In genomic region chr12:83375015-83375831, GRCm38 (mm10) we compare ENCODE assay signal across 11 mouse cellular contexts.
DNase-seq lines count a peak whose midpoint lies in the region; ATAC-seq lines count a peak whose summit lies in the region.
"Had no signal": no experiment of that assay in that cellular context is flagged by ENCODE, and none has a peak within 500 bp of the region (broad histone marks: within the 10 kb centered on the region; RNA-seq: fewer than 3 reads in every experiment).

No protein-coding gene starts in this region.

- no peak overlapping the region for H3K9ac ChIP-seq in intestine, embryonic 16.5 days (ENCODE audit: low read depth, low read length)
- H3K9ac ChIP-seq in stomach, embryonic 15.5 days: no peak overlapping the region
- H3K9ac ChIP-seq: embryonic facial prominence, embryonic 12.5 days; lung, embryonic 14.5 days had no signal

- WGBS in intestine, embryonic 16.5 days: 82% methylated on average over 12 of the region's 12 CpGs
- WGBS in stomach, embryonic 15.5 days: 65% methylated on average over 12 of the region's 12 CpGs
- 84% methylated on average over 12 of the region's 12 CpGs for WGBS in embryonic facial prominence, embryonic 10.5 days

- no peak overlapping the region for H3K4me2 ChIP-seq in intestine, embryonic 16.5 days (ENCODE audit: low read depth, low read length)
- no peak overlapping the region for H3K4me2 ChIP-seq in stomach, embryonic 15.5 days
- H3K4me2 ChIP-seq: embryonic facial prominence, embryonic 12.5 days; lung, embryonic 14.5 days had no signal

- peak; percentile 73 for DNase-seq in adrenal gland, postnatal 14 days
- no peak for DNase-seq in left cerebral cortex, adult 8-10 months (ENCODE audit: low spot score in 2 of 2)
- no peak for DNase-seq in embryonic facial prominence, embryonic 10.5 days (ENCODE audit: low spot score)
- DNase-seq in right cerebral cortex, adult 18-20 months: no peak
- no peak for DNase-seq in Muller cell, postnatal 12 days (ENCODE audit: inconsistent ontology term)
- DNase-seq: kidney, adult 11 months; lung, embryonic 14.5 days had no signal

- peak overlapping the region; percentile 37 for H3K4me3 ChIP-seq in erythroblast, embryonic 14.5 days (replicated peaks)
- H3K4me3 ChIP-seq in intestine, embryonic 16.5 days (ENCODE audit: low read length): no peak overlapping the region
- no peak overlapping the region for H3K4me3 ChIP-seq in stomach, embryonic 15.5 days (replicated peaks)
- no peak overlapping the region for H3K4me3 ChIP-seq in embryonic facial prominence, embryonic 10.5 days
- H3K4me3 ChIP-seq: embryonic facial prominence, embryonic 12.5 days had no signal

- no peak overlapping the region for H3K27ac ChIP-seq in intestine, embryonic 16.5 days (ENCODE audit: low read length)
- no peak overlapping the region for H3K27ac ChIP-seq in stomach, embryonic 15.5 days
- no peak overlapping the region for H3K27ac ChIP-seq in embryonic facial prominence, embryonic 10.5 days (replicated peaks)
- H3K27ac ChIP-seq: embryonic facial prominence, embryonic 12.5 days had no signal

- peaks cover 27% of the 10 kb centered on the region for H3K36me3 ChIP-seq in erythroblast, embryonic 14.5 days (ENCODE audit: control insufficient read depth)
- H3K36me3 ChIP-seq in intestine, embryonic 16.5 days (ENCODE audit: control insufficient read depth, insufficient read depth, low read length): no peaks in the 10 kb centered on the region
- no peaks in the 10 kb centered on the region for H3K36me3 ChIP-seq in stomach, embryonic 15.5 days
- H3K36me3 ChIP-seq in embryonic facial prominence, embryonic 10.5 days (replicated peaks): no peaks in the 10 kb centered on the region
- H3K36me3 ChIP-seq: embryonic facial prominence, embryonic 12.5 days had no signal

- H3K4me1 ChIP-seq in erythroblast, embryonic 14.5 days (ENCODE audit: control insufficient read depth): peaks cover 81% of the 10 kb centered on the region
- H3K4me1 ChIP-seq in intestine, embryonic 16.5 days (ENCODE audit: control insufficient read depth, insufficient read depth, low read length): no peaks in the 10 kb centered on the region
- no peaks in the 10 kb centered on the region for H3K4me1 ChIP-seq in stomach, embryonic 15.5 days
- H3K4me1 ChIP-seq in embryonic facial prominence, embryonic 10.5 days: peaks cover 3% of the 10 kb centered on the region; the same call in 1 of the 2 replicates
- H3K4me1 ChIP-seq: embryonic facial prominence, embryonic 12.5 days had no signal

- no peaks in the 10 kb centered on the region for H3K9me3 ChIP-seq in erythroblast, embryonic 14.5 days (ENCODE audit: control insufficient read depth, low read length)
- no peaks in the 10 kb centered on the region for H3K9me3 ChIP-seq in intestine, embryonic 16.5 days (ENCODE audit: control insufficient read depth, low read length)
- H3K9me3 ChIP-seq in stomach, embryonic 15.5 days: no peaks in the 10 kb centered on the region
- H3K9me3 ChIP-seq in embryonic facial prominence, embryonic 10.5 days: no peaks in the 10 kb centered on the region
- H3K9me3 ChIP-seq: embryonic facial prominence, embryonic 12.5 days had no signal

- H3K27me3 ChIP-seq in erythroblast, embryonic 14.5 days (ENCODE audit: control insufficient read depth): no peaks in the 10 kb centered on the region
- no peaks in the 10 kb centered on the region for H3K27me3 ChIP-seq in intestine, embryonic 16.5 days (replicated peaks; ENCODE audit: control insufficient read depth, insufficient read depth, low read length)
- H3K27me3 ChIP-seq in stomach, embryonic 15.5 days (replicated peaks): no peaks in the 10 kb centered on the region
- H3K27me3 ChIP-seq in embryonic facial prominence, embryonic 10.5 days (replicated peaks; ENCODE audit: low read depth, poor library complexity, severe bottlenecking): no peaks in the 10 kb centered on the region
- H3K27me3 ChIP-seq: embryonic facial prominence, embryonic 12.5 days had no signal

- ATAC-seq in intestine, embryonic 16.5 days: peak; percentile 83
- peak; percentile 93 for ATAC-seq in stomach, embryonic 15.5 days (ENCODE audit: insufficient read depth, low FRiP score, low read depth)
